Mouse (Mus musculus) brain, embryonic 14.5 days (tissue): ENCODE results near the gene Zfp874b. TPM values are rescaled to one million over a fixed set of nuclear protein-coding genes. Genes with fewer than 3 reads are reported as not detected.
A peak's percentile ranks its signal among the peaks of the same experiment; 100 is the strongest.
"Not testable (repeated sequence)": the region's sequence is repeated elsewhere in the genome, so short reads cannot be mapped to it uniquely, and the experiment has no call there.

Experiments used
- DNase-seq: peaks from one replicate; pipeline ENCODE4 v3.0.0-alpha.2; 2011; ENCODE audit warnings: low read depth
- CTCF ChIP-seq: fragments of 200-500 bp; IDR thresholded peaks from 2 replicates; pipeline ENCODE4 v1.5.1; 2012; ENCODE audit warnings: inconsistent platforms, mild to moderate bottlenecking, moderate library complexity, borderline replicate concordance; ENCODE audit not compliant: insufficient read depth, insufficient read length; ENCODE audit errors: extremely low read depth
- POLR2A ChIP-seq: fragments of 200-500 bp; IDR thresholded peaks from 2 replicates; pipeline ENCODE4 v1.6.1; 2012; ENCODE audit warnings: mild to moderate bottlenecking, inconsistent platforms, borderline replicate concordance; ENCODE audit not compliant: poor library complexity, insufficient read depth, insufficient read length, severe bottlenecking; ENCODE audit errors: extremely low read depth
- polyA plus RNA-seq: library from polyadenylated mRNA; depleted of rRNA; stranded (reverse); fragments of >200 nt; gene quantifications from 2 replicates; pipeline ENCODE4 v1.2.3, GENCODE M21; 2012; rRNA removed

The Zfp874b gene
- 2.9 and 3.3 TPM in 2 replicates for polyA plus RNA-seq

DNA sequence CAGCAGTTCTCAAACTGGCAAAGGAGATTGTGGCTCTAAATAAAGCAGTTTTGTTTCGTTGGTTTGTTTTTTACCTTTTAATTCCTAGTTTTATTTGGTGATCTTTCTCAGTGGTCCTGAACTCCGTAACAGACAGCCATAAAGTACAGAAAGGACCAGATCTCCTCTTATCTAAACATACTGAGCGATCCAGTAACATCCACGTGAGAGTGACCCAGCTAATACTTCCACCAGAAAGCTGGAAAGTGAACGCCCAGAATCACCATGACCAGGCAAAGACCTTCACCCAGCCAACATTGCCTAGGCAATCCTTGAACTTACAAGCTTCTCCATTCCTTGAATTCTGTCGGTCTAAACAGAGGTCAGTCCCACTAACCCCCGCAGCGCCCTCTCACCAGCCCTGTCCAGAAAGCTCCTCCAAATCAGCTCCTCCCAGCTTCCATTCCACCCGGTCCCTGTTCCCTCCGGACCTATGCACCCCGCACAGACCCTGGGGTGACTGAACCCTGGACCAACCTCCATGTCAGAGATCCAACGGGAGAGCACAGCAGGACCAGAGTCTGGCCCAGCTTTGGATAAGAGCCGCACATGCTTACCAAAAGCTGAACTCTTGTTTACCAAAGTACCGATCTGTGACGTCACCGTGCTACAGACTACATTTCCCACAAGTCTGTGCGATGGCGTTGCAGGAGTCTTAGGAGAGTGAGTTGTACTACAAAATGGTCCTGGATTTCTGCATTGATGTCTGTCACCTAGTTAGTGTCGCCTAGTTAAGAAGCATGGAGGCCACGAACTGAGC, at the start of gene Zfp874b:
Gene Zfp874b, minus strand, starts transcription at position 634 of the 799 bp plus-strand sequence.
- no peak for TF ChIP-seq CTCF
- TF ChIP-seq POLR2A = no peak
- peak; percentile 96 for DNase-seq

DNA sequence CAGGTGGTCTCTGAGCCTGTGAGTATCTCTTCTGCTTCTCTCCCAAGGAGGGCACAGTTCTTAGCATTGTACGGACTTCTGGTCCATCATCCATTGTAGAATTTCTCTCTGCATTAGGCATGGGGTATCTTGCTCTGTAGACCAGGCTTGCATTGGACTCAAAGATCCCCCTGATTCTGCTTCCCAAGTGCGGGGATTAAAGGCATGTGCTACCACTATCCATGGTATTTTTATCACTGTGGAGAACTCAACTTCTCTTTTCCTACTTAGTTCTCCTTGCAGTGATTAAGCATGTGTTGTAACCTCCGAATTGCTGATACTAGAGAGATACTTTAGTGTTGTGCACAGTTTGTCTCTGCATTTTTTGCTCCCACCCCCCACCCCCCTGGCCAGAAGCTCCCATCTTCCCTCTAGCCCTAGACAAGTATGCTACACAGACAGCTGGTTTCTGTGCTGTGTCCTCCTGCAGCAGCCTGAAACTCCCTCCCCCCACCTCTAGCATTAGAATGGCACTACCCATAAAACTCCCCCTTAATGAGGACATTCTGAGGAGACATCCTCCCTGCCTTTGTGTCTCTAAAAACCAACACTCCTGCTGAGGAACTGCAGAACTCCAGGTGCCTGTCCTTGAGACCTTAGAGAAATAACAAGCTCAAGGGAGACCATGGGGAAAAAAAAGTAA, 43.1 kb upstream of the Zfp874b start:
- no peak for DNase-seq
- TF ChIP-seq POLR2A = no peak
- no peak for TF ChIP-seq CTCF

DNA sequence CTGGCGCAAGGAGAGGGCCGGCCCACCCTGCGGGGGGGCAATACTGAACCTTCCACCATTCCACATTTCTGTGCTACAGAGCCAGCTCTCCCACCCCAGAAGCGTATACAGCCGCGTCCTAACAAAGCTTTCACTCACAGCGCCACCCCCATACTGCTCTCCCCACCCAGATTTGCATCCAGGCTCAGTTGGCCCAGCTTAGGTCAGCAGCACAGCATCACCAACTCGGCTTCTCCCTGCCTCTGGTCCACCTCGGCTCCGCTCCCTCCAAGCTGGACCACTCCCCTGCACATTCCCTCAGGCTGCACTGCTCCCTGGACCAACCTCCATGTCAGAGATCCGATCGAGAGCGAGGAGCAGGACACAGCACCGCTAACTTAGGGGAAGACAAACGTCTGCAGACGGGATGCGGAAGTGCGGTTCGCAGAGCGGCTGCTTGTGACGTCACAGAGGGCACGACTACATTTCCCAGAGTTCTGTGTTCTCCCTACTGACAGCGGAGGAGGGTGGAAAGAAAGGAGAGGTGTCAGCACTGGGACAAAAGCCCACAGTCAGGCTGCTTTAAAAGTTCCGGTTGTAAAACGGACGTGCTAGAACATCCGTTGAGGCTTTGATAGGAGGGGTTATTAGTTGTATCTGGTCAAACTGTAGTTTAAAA, 41.8 kb upstream of the Zfp874b start, which contains the start of the genes Gm26965 and Zfp87:
Gene Gm26965, minus strand, starts transcription at position 399 of the 658 bp plus-strand sequence.
Gene Zfp87, minus strand, starts transcription at position 425 of the 658 bp plus-strand sequence.
- peak; percentile 98 for DNase-seq
- TF ChIP-seq CTCF = no peak
- 0 out of 2 replicates have a peak, but pooled peaks have one; percentile 25 for TF ChIP-seq POLR2A

DNA sequence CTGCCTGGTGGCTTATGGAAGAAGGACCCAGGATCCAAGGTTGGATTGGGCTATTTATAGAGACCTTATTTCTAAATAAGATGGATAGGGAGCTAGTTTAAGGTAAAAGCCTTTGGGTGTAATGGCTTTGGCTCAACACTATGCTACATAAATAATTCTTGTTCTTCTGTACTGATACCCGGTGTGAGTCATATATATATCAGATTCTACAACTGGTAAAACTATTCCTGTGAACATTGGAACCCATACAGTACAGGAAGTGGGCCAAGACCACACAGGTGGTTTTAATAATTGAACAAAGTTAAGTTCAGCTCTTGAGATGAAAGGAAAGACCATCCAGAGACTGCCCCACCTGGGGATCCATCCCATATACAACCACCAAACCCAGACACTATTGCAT, 16.9 kb upstream of the Zfp874b start:
- TF ChIP-seq CTCF = no peak
- DNase-seq = no peak

DNA sequence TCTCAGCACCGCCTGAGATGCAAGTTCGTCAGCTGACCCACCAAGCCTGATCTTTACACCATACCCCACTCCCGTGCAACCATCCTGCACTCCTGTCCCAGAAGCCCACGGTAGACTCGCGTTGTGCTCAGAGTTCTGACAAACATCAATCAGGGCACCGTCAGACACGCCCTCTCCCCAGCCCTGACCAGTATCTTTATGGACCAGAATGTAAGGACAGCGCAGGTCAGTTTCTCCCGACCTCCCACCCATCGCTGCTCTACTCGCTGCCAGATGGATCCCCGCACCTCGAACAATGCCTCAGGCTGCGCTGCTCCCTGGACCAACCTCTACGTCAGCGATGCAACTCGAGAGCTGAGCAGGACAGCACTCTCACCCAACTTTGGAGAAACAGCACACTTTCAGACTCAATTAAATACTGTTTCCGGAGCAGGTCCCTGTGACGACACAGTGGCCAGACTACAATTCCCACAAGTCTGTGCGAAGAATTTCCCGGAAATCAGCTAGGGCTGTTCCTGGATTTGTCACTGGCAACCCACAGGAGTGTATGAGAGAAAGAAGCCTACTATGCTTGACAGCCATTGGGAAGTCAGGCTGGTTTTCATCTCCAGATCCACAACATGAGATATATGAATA, 16.1 kb upstream of the Zfp874b start, which contains the start of gene Zfp58:
Gene Zfp58, minus strand, starts transcription at position 472 of the 636 bp plus-strand sequence.
- peak; percentile 97 for DNase-seq
- TF ChIP-seq POLR2A = no peak
- no peak for TF ChIP-seq CTCF

DNA sequence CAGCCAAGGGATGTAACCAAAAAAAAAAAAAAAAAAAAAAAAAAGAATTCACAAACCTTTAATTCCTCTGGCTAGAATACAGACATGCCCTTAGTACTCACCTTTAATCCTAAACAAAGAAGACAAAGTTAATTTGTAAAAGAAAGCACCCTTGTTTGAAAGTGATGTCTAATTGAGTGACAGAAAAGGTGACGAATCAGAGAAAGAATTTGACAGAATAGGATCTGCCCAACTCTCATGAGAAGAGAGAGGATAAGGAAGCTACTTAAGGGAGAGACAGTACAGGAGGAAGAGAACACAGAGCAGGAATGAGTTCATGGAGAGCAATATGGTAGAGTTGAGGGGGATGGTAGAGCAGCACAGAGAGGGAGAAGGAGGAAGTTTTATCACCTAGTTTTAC, 11.6 kb upstream of the Zfp874b start:
- TF ChIP-seq CTCF (no peak), POLR2A (no peak)
- DNase-seq = no peak

DNA sequence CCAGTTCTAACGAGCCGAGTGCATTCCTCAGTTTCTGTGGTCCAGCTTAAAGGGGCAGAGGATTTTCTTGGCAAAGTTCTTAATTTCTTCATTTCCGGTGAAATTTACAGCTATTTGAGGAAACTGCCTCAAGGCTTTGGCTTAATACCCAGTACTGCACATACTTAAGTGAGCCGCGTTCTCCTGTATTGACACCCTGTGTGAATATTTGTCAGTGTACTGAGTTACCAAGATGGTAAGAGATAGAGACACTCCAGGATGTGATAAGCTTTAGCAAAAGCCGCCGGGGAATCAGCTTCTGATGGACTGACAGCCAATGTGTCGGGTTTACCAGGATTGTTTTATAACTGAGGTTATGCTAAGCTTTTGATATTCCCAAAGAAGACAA, 360 bp upstream of the Zfp874b start:
- DNase-seq = no peak
- TF ChIP-seq CTCF = no peak
- no peak for TF ChIP-seq POLR2A

DNA sequence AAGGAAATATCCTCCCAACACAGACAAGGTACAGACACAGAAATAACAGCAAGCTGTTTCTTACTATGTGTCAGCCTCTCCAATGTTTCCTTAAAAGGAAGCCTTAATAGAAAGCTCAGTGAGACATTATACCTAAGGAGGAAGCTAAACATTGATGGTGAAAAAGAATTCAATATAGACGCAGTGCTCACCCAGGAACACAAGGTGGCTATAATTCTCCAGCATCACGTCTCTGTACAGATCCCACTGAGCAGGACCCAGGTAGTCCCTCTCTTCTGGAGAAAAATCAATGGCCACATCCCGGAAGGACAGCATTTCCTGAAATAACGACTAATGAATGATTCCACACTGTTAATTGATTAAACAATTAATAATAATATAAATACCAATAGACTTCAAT, 2.5 kb downstream of the Zfp874b start:
- no peak for DNase-seq
- TF ChIP-seq POLR2A (no peak), CTCF (peak; percentile 11; the same call in 1 of the 2 replicates)

DNA sequence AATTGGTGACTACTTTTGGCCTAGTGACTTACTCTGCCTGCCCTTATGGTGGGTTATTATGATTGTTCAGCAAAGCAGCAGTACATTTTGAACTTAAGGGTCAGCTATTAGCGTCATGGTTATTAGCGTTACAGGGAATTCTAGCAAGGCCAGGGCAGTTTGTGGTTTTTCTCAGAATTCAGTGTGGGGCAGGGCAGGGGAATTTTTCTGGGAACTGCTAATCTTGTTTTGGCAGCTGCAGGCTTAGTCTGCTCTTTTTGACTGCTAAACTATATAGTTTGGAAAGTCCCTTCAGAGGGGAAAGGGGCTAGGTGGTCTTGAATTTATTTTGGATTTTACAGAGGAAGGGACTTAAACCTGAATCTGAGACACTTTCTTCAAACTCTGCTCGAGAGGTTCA, 14.8 kb downstream of the Zfp874b start:
- TF ChIP-seq CTCF (no peak), POLR2A (no peak)
- no peak for DNase-seq

DNA sequence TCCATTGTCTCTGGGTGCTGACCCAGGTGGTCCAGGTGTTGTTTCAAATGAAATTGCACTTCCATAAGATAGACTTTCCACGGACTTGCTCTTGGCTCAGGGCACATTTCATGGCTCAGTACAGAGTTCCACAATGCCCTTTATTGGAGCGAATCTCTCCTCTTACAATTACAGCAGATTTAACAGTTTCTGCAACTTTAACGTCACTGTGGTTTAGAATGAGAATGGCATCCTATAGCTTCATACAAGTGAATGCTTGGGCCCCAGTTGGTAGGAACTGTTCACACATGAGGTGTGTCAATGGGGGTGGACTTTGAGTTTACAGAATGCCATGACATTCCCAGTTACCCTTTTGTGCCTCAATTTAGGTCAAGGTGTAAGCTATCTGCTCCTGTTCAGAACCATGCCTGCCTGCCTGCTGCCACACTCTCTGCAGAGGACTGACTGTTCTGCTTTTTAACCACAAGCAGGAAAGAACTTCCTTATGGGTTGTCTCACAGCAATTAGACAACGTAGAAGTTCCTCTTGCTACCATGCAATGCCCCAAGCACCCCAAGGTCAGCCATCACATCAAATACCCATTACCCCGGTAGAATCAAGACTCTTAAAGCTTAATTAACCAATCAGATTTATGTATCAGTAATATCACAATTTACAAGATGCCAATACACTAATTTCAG, 20.4 kb downstream of the Zfp874b start:
- DNase-seq = not testable (repeated sequence)

DNA sequence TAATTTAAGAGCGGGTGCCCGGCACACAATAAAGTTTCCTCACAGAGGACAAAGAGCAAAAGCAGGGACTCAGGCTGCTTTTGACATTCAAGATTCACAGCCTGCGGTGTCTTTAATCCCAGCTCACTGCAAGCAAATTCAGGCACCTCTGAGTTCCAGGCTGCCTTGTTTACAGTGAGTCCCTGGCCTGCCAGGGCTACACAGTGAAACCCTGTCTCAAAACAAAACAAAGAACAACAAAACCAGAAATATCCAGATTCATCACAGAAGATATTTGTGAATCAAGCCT, 32.1 kb downstream of the Zfp874b start:
- TF ChIP-seq CTCF (no peak), POLR2A (no peak)
- DNase-seq = no peak
